Mouse (Mus musculus) right cerebral cortex, postnatal 10 days (tissue): ENCODE results near the gene Pop4.

Experiments used
- DNase-seq, 2 experiments: peaks; one replicate each; pipeline ENCODE4 v3.0.0; 2021; ENCODE audit warnings: low spot score in 2 of 2

Gene Pop4

GRCm38 (mm10) chr7:38219526-38219925 is 51.7 kb downstream of the Pop4 start:
- no peak for DNase-seq

GRCm38 (mm10) chr7:38218631-38219367 is 52.4 kb downstream of the Pop4 start:
- DNase-seq = no peak

- peak; percentile 70 to 78 for DNase-seq
Measured at GRCm38 (mm10) chr7:38217417-38218171, 53.6 kb downstream of the Pop4 start.

- DNase-seq = no peak
Measured at GRCm38 (mm10) chr7:38215697-38216096, 55.5 kb downstream of the Pop4 start.

- no peak for DNase-seq
Measured at GRCm38 (mm10) chr7:38215281-38215680, 55.9 kb downstream of the Pop4 start.

- no peak for DNase-seq
Measured at GRCm38 (mm10) chr7:38214473-38215214, 56.6 kb downstream of the Pop4 start.

- no peak for DNase-seq
Measured at GRCm38 (mm10) chr7:38212651-38213062, 58.6 kb downstream of the Pop4 start.
